Mouse (Mus musculus): ENCODE data around the gene Dus4l. TPM values are rescaled to one million over a fixed set of nuclear protein-coding genes. Genes with fewer than 3 reads are reported as not detected.

The Dus4l gene
- polyA plus RNA-seq (2015; fragmentation: Nextera tagmentation; extraction: Ambion mirVana) = 7.1 and 7.4 TPM in 2 replicates

DNA sequence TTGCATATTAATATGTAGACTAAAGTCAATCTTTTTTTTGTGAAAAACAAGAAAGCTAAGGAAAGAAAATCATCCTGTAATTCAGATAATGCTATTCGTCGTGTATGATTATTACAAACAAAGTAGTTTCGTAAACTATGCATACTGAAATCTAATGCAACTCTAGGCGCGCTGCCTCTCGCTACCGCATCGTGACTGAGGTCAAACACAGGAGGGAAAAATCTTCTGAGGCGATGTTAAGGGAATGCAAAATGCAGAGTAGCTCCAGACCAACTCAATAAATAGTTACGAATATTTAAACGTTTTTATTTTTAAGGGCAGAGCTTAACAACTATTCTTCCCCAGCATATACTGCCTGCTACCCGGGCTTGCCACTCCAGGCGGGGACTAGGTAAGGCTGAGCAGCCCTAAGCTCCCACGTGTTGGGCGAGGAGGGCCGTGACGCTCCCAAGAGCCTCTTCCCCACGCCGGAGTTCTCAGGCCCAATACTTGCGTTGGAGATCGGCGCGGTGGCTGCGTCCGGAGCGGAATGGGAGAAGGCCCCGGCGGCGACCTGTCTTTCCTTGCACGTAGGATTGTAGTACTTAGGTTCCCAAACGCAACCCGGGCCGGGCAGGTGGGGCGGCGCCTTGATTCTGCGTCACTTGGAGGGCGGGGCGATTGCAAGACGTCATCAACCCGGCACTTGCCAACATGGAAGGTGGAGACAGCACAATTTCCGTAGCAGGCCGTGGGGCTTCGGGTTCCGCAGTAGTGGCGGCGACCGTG is at the start of gene Dus4l, which contains the start of gene Cog5:
Gene Dus4l, minus strand, starts transcription at position 630 of the 768 bp plus-strand sequence.
Gene Cog5, plus strand, starts transcription at position 673 of the 768 bp plus-strand sequence.
- H3K9me3 ChIP-seq (replicated peaks; ENCODE audit: control insufficient read depth, low read length) = no peaks in the 10 kb centered on the region
- H3K36me3 ChIP-seq (ENCODE audit: control insufficient read depth, insufficient read depth) = no peaks in the 10 kb centered on the region
- peak within 1 kb of the TSS; percentile 90 for H3K9ac ChIP-seq (ENCODE audit: low read length)
- WGBS = under 1% methylated on average over 47 of the region's 47 CpGs
- H3K27me3 ChIP-seq (ENCODE audit: control insufficient read depth, insufficient read depth, low read length) = no peaks in the 10 kb centered on the region
- peak within 1 kb of the TSS; percentile 93 for H3K27ac ChIP-seq (ENCODE audit: low read length)
- H3K4me3 ChIP-seq (ENCODE audit: low read length) = peak within 1 kb of the TSS; percentile 74
- peak within 1 kb of the TSS; percentile 78 for H3K4me2 ChIP-seq (ENCODE audit: low read depth, low read length)
- ATAC-seq (replicated peaks; ENCODE audit: extremely low read depth, insufficient read depth, low FRiP score) = peak; percentile 96
- H3K4me1 ChIP-seq (ENCODE audit: control insufficient read depth, insufficient read depth, low read length) = peaks cover 7% of the 10 kb centered on the region

DNA sequence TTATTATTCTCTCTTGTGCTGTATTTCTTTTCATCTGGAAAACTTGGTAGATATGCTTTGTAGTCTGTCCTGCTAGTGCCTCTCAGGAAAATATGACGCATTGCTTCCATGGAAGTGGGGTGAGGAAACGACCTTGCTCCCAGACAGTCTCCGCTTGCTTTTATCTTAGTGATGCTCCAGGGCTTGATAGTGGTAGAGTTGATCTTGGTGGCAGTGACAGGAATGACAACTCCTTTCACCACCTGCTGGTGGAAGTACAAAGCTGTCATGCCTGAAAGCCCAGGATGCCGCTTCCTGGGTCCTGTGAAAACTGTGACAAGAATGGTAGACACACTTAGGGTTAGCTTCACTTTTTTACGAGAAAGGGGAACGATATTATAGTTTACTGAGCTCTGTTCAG is 49.3 kb upstream of the Dus4l start:
- Histone ChIP-seq H3K4me2 (ENCODE audit: low read depth, low read length) (peak overlapping the region; percentile 46), H3K27ac (ENCODE audit: low read length) (peak overlapping the region; percentile 80), H3K4me1 (ENCODE audit: control insufficient read depth, insufficient read depth, low read length) (peaks cover 7% of the 10 kb centered on the region), H3K36me3 (ENCODE audit: control insufficient read depth, insufficient read depth) (no peaks in the 10 kb centered on the region), H3K9me3 (replicated peaks; ENCODE audit: control insufficient read depth, low read length) (no peaks in the 10 kb centered on the region), H3K27me3 (ENCODE audit: control insufficient read depth, insufficient read depth, low read length) (no peaks in the 10 kb centered on the region), H3K4me3 (ENCODE audit: low read length) (no peak overlapping the region), H3K9ac (ENCODE audit: low read length) (no peak overlapping the region)
- peak; percentile 85 for ATAC-seq (replicated peaks; ENCODE audit: extremely low read depth, insufficient read depth, low FRiP score)
- WGBS = 29% methylated on average over 6 of the region's 6 CpGs

DNA sequence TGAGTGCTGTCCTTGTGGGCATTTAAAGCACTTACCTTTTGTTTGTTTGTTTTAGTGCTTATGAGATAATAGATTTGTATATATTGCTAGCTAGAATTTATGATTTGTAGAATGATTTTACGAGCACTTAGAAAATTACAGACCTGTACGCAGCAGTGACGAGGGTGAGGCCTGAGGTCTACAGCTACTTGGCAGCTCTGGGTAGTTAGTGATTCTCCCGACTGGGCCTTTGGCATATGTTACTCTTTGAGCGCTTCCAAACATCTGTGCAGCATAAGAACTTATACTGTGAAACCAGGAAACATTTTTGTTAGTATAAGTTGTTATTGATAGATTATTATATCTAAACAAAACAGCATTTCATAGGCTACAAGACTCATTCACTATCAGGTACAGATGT is 46.8 kb upstream of the Dus4l start:
- H3K9me3 ChIP-seq (replicated peaks; ENCODE audit: control insufficient read depth, low read length) = peaks cover 3% of the 10 kb centered on the region; the same call in 1 of the 2 replicates
- no peak for ATAC-seq (replicated peaks; ENCODE audit: extremely low read depth, insufficient read depth, low FRiP score)
- H3K4me1 ChIP-seq (ENCODE audit: control insufficient read depth, insufficient read depth, low read length) = peaks cover 7% of the 10 kb centered on the region; the same call in 1 of the 2 replicates
- peaks cover 4% of the 10 kb centered on the region; the same call in 1 of the 2 replicates for H3K36me3 ChIP-seq (ENCODE audit: control insufficient read depth, insufficient read depth)
- no peaks in the 10 kb centered on the region for H3K27me3 ChIP-seq (ENCODE audit: control insufficient read depth, insufficient read depth, low read length)
- H3K4me3 ChIP-seq (ENCODE audit: low read length) = no peak overlapping the region
- WGBS = 79% methylated on average over 5 of the region's 5 CpGs
- no peak overlapping the region for H3K9ac ChIP-seq (ENCODE audit: low read length)
- H3K4me2 ChIP-seq (ENCODE audit: low read depth, low read length) = no peak overlapping the region
- H3K27ac ChIP-seq (ENCODE audit: low read length) = peak overlapping the region; percentile 32; the same call in 1 of the 2 replicates

DNA sequence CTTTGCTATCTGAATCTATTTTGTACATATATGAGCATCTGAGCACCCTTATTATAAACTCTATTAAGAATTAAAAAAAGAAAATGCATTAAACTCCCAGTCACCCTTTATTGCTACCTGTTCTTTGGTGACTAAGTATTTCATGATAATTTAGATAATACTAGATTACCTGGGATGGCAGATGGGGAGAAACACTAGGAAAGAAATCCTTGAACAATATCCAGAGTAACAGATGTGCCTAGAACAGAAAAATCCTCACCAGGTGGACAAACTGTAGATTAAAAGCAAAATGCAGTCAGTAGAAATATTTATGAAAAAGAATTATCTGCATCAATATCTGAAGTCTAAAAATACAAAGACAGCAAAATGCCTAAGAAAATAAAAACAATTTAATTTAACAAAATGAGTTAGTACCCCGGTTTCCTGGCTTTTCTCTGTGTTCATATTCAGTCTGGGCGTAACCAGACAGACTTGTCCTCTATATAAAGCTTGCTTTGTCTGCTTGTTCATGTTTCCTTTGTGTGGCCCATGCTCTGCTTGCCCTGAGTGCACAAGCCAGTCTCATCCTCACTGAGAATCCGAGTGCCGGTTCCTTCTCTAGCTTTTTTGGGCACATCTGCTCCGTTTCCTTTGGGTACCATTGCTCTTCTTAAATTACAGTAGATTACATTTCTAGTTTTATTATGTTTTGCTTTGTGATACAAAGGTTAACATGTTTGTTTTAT is 46.2 kb upstream of the Dus4l start:
- no peak for ATAC-seq (replicated peaks; ENCODE audit: extremely low read depth, insufficient read depth, low FRiP score)
- peaks cover 3% of the 10 kb centered on the region; the same call in 1 of the 2 replicates for H3K9me3 ChIP-seq (replicated peaks; ENCODE audit: control insufficient read depth, low read length)
- H3K4me2 ChIP-seq (ENCODE audit: low read depth, low read length) = no peak overlapping the region
- no peak overlapping the region for H3K9ac ChIP-seq (ENCODE audit: low read length)
- peak overlapping the region; percentile 32; the same call in 1 of the 2 replicates for H3K27ac ChIP-seq (ENCODE audit: low read length)
- H3K27me3 ChIP-seq (ENCODE audit: control insufficient read depth, insufficient read depth, low read length) = no peaks in the 10 kb centered on the region
- no peak overlapping the region for H3K4me3 ChIP-seq (ENCODE audit: low read length)
- peaks cover 3% of the 10 kb centered on the region; the same call in 1 of the 2 replicates for H3K4me1 ChIP-seq (ENCODE audit: control insufficient read depth, insufficient read depth, low read length)
- peaks cover 4% of the 10 kb centered on the region; the same call in 1 of the 2 replicates for H3K36me3 ChIP-seq (ENCODE audit: control insufficient read depth, insufficient read depth)
- WGBS = 67% methylated on average over 5 of the region's 5 CpGs

DNA sequence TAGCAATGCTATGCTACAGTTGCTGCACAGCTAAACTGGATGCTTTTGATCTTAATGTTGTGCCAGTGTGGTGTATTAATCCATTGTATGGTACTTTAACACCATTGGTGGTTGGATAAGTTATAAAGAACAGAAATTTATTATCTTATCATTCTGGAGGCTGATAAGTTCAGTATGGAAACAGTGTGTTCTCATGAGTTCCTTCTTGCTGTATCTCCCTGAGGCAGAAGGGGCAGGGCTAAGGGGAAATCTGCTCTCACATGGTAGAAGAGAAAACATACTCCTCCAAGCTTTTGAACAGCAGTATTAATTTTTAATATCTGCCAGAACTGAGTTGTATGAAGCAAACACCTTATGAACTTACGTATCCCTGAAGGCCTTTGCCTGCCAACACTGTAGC is 38.7 kb upstream of the Dus4l start:
- ATAC-seq (replicated peaks; ENCODE audit: extremely low read depth, insufficient read depth, low FRiP score) = no peak
- H3K4me1 ChIP-seq (ENCODE audit: control insufficient read depth, insufficient read depth, low read length) = peaks cover 6% of the 10 kb centered on the region; the same call in 1 of the 2 replicates
- H3K9ac ChIP-seq (ENCODE audit: low read length) = no peak overlapping the region
- no peaks in the 10 kb centered on the region for H3K27me3 ChIP-seq (ENCODE audit: control insufficient read depth, insufficient read depth, low read length)
- H3K4me2 ChIP-seq (ENCODE audit: low read depth, low read length) = no peak overlapping the region
- WGBS = 65% methylated on average over 1 of the region's 1 CpGs
- no peak overlapping the region for H3K27ac ChIP-seq (ENCODE audit: low read length)
- H3K9me3 ChIP-seq (replicated peaks; ENCODE audit: control insufficient read depth, low read length) = peaks cover 3% of the 10 kb centered on the region; the same call in 1 of the 2 replicates
- no peak overlapping the region for H3K4me3 ChIP-seq (ENCODE audit: low read length)
- H3K36me3 ChIP-seq (ENCODE audit: control insufficient read depth, insufficient read depth) = peaks cover 4% of the 10 kb centered on the region; the same call in 1 of the 2 replicates

DNA sequence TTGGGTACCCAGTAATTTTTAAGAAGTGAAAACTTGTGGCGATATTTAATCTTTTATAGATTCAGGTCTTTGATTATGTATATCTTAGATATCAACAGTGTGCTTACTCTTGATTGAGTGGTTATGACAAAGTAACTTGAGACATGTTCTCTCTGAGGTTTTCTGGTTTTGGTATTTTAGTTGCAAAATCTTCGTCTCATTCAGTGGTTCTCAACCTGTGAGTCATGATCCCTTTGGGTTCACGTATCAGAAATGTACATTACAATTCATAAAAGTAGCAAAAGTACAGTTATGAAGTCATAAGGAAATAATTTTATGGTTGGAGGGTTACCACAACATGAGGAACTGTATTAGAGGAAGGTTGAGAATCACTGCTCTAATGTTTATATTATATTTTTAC is 32.1 kb upstream of the Dus4l start:
- H3K4me2 ChIP-seq (ENCODE audit: low read depth, low read length) = no peak overlapping the region
- no peak overlapping the region for H3K4me3 ChIP-seq (ENCODE audit: low read length)
- WGBS = 89% methylated on average over 3 of the region's 3 CpGs
- H3K27ac ChIP-seq (ENCODE audit: low read length) = no peak overlapping the region
- no peaks in the 10 kb centered on the region for H3K9me3 ChIP-seq (replicated peaks; ENCODE audit: control insufficient read depth, low read length)
- no peaks in the 10 kb centered on the region for H3K27me3 ChIP-seq (ENCODE audit: control insufficient read depth, insufficient read depth, low read length)
- H3K4me1 ChIP-seq (ENCODE audit: control insufficient read depth, insufficient read depth, low read length) = no peaks in the 10 kb centered on the region
- H3K36me3 ChIP-seq (ENCODE audit: control insufficient read depth, insufficient read depth) = peaks cover 3% of the 10 kb centered on the region; the same call in 1 of the 2 replicates
- no peak for ATAC-seq (replicated peaks; ENCODE audit: extremely low read depth, insufficient read depth, low FRiP score)
- H3K9ac ChIP-seq (ENCODE audit: low read length) = no peak overlapping the region

DNA sequence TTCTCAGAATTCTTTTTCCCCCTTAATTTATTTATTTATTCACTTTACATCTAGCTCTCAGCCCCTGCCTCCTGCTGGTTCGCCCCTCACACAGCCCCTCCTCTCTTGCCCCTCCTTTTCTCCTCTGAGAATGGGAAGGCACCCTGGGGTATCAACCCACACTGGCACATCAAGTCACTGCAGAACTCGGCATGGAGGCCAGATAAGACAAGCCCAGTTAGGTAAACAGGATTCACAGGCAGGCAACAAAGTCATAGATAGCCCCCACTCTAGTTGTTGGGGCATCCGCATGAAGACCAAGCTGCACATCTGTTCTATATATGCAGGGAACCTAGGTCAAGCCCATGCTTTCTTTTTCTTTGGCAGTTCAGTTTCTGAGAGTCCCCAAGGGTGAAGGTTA is 12.6 kb upstream of the Dus4l start:
- H3K4me2 ChIP-seq (ENCODE audit: low read depth, low read length) = no peak overlapping the region
- H3K27me3 ChIP-seq (ENCODE audit: control insufficient read depth, insufficient read depth, low read length) = no peaks in the 10 kb centered on the region
- H3K9me3 ChIP-seq (replicated peaks; ENCODE audit: control insufficient read depth, low read length) = no peaks in the 10 kb centered on the region
- no peaks in the 10 kb centered on the region for H3K4me1 ChIP-seq (ENCODE audit: control insufficient read depth, insufficient read depth, low read length)
- ATAC-seq (replicated peaks; ENCODE audit: extremely low read depth, insufficient read depth, low FRiP score) = no peak
- H3K4me3 ChIP-seq (ENCODE audit: low read length) = no peak overlapping the region
- H3K36me3 ChIP-seq (ENCODE audit: control insufficient read depth, insufficient read depth) = peaks cover 25% of the 10 kb centered on the region
- no peak overlapping the region for H3K9ac ChIP-seq (ENCODE audit: low read length)
- H3K27ac ChIP-seq (ENCODE audit: low read length) = no peak overlapping the region
- WGBS = 64% methylated on average over 3 of the region's 3 CpGs

DNA sequence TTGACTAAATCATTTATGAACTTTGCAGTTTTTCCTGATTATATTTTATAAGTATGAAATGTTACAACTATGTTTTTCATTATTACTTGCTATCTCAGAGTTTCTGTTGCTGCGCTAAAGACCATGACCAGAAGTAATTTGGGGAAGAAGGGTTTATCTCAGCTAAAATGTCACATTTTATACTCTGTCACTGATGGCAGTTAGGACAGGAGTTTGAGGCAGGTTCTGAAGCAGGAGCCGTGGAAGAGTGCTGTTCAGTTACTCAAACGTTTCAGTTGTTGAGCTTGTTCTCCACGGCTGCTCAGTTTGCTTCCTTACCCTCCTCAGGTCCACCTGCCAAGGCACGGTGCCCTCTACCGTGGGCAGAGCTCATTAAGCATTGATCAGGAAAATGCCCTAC is 11.4 kb upstream of the Dus4l start:
- 71% methylated on average over 6 of the region's 6 CpGs for WGBS
- Histone ChIP-seq H3K4me2 (ENCODE audit: low read depth, low read length) (no peak overlapping the region), H3K9me3 (replicated peaks; ENCODE audit: control insufficient read depth, low read length) (no peaks in the 10 kb centered on the region), H3K4me1 (ENCODE audit: control insufficient read depth, insufficient read depth, low read length) (no peaks in the 10 kb centered on the region), H3K27ac (ENCODE audit: low read length) (no peak overlapping the region), H3K9ac (ENCODE audit: low read length) (no peak overlapping the region), H3K36me3 (ENCODE audit: control insufficient read depth, insufficient read depth) (peaks cover 25% of the 10 kb centered on the region), H3K27me3 (ENCODE audit: control insufficient read depth, insufficient read depth, low read length) (no peaks in the 10 kb centered on the region), H3K4me3 (ENCODE audit: low read length) (no peak overlapping the region)
- no peak for ATAC-seq (replicated peaks; ENCODE audit: extremely low read depth, insufficient read depth, low FRiP score)

DNA sequence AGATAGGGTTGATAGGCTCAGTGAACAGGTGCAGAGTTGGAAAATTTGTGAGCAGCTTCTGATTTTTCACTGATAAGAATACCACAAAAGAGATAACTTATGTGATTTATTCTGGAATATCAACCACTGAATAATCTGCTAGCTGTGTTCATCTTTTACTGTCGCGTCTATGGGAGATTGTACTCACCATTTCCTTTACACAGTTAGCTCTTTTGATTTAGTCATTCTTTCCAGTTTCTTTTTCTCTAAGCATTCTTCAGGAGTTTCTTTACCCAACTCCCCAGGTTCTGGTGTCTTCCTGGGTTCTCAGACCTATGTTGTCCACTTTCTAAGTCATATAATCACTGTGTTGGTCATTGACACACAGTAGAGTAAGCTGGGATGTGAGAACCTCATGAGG is 2.2 kb upstream of the Dus4l start:
- no peaks in the 10 kb centered on the region for H3K36me3 ChIP-seq (ENCODE audit: control insufficient read depth, insufficient read depth)
- no peaks in the 10 kb centered on the region for H3K27me3 ChIP-seq (ENCODE audit: control insufficient read depth, insufficient read depth, low read length)
- no peak overlapping the region for H3K4me2 ChIP-seq (ENCODE audit: low read depth, low read length)
- WGBS = 95% methylated on average over 2 of the region's 2 CpGs
- no peak overlapping the region for H3K4me3 ChIP-seq (ENCODE audit: low read length)
- ATAC-seq (replicated peaks; ENCODE audit: extremely low read depth, insufficient read depth, low FRiP score) = no peak
- H3K4me1 ChIP-seq (ENCODE audit: control insufficient read depth, insufficient read depth, low read length) = peaks cover 7% of the 10 kb centered on the region
- no peak overlapping the region for H3K27ac ChIP-seq (ENCODE audit: low read length)
- H3K9me3 ChIP-seq (replicated peaks; ENCODE audit: control insufficient read depth, low read length) = no peaks in the 10 kb centered on the region
- H3K9ac ChIP-seq (ENCODE audit: low read length) = no peak overlapping the region

Measured in heart, embryonic 16.5 days (tissue).